Mouse (Mus musculus) embryonic facial prominence, embryonic 10.5 days (tissue): ENCODE measurements around the gene Esx1. TPM values are rescaled to one million over a fixed set of nuclear protein-coding genes. Genes with fewer than 3 reads are reported as not detected.

Experiments used
- DNase-seq: peaks from one replicate; pipeline ENCODE4 v3.0.0-alpha.2; 2017; ENCODE audit warnings: low spot score
- H3K27ac ChIP-seq: fragments of 300-500 bp; sonication (generic); replicated peaks from 2 replicates; pipeline ENCODE4 v1.5.1; 2016; ENCODE audit warnings: mild to moderate bottlenecking
- H3K27me3 ChIP-seq: fragments of 300-500 bp; sonication (generic); replicated peaks from 2 replicates; pipeline ENCODE4 v1.6.1; 2016; ENCODE audit warnings: low read depth, mild to moderate bottlenecking; ENCODE audit not compliant: poor library complexity, severe bottlenecking
- H3K36me3 ChIP-seq: fragments of 300-500 bp; sonication (generic); replicated peaks from 2 replicates; pipeline ENCODE4 v1.6.1; 2016; ENCODE audit warnings: mild to moderate bottlenecking, moderate library complexity
- H3K4me1 ChIP-seq: fragments of 300-500 bp; sonication (generic); 2 replicates; pipeline ENCODE4 v1.6.1; 2016
- H3K4me3 ChIP-seq: fragments of 300-500 bp; sonication (generic); 2 replicates; pipeline ENCODE4 v1.5.1; 2016; ENCODE audit warnings: mild to moderate bottlenecking, moderate library complexity
- H3K9me3 ChIP-seq: fragments of 300-500 bp; sonication (generic); 2 replicates; pipeline ENCODE4 v1.6.1; 2016; ENCODE audit warnings: mild to moderate bottlenecking
- WGBS: fragments of 180-500 bp; shearing (Covaris S2); methylation state at CpG from one replicate; pipeline ENCODE4 v1.1.7; 2016; 5-methylcytosine and 5-hydroxymethylcytosine counted together
- polyA plus RNA-seq: library from polyadenylated mRNA; unstranded; fragments of >200 nt; fragmentation: Nextera tagmentation; extraction: Ambion mirVana; gene quantifications from 2 replicates; pipeline ENCODE4 v1.2.1, GENCODE M21; 2016

Esx1 gene
- polyA plus RNA-seq, result not detected in 2 replicates

DNA sequence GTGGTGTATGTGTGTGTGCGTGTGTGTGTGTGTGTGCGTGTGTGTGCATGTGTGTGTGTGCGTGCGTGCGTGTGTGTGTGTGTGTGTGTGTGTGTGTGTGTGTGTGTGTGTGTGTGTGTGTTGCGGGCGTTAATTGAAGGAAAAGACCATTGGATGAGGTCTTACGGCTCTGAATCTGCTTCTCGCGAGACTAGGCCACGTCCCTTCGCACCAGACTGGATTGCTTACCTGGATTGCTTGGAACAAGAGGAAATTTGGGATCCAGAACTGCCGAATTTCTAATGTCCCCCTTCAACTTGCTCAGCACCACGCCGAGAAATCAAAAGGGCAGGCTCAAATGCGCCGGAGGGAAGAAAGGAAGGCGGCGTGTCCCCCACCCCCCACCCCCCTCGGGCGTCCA is at the start of gene Esx1:
TSS of gene Esx1 (minus strand) at position 366 of the 400 bp plus-strand sequence.
- 24% methylated on average over 16 of the region's 21 CpGs for WGBS
- Histone ChIP-seq H3K4me3 (peak within 1 kb of the TSS; percentile 31; the same call in 1 of the 2 replicates), H3K9me3 (peaks cover 3% of the 10 kb centered on the region; the same call in 1 of the 2 replicates)

DNA sequence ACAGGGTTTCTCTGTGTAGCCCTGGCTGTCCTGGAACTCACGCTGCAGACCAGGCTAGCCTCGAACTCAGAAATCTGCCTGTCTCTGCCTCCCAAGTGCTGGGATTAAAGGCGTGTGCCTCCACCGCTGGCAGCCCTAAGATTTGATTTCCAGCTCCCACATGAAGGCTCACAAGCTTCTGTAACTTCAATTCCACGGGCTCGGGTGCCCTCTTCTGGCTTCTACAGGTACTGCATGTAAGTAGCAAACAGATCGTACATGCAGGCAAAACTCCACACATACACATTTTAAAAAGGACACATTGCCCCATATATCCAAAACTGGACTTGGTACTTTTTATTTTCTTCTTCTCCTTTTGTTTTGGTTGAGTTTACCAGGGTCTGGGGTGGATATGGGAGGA is 48.1 kb upstream of the Esx1 start:
- Histone ChIP-seq H3K4me3 (no peak overlapping the region), H3K27ac (no peak overlapping the region), H3K4me1 (no peaks in the 10 kb centered on the region), H3K36me3 (no peaks in the 10 kb centered on the region), H3K27me3 (0 out of 2 replicates have a peak, but pooled peaks cover 3% of the 10 kb centered on the region), H3K9me3 (no peaks in the 10 kb centered on the region)
- 47% methylated on average over 7 of the region's 7 CpGs for WGBS
- peak; percentile 18 for DNase-seq

More for the DNA sequence above, at the start of gene Esx1:
- no peaks in the 10 kb centered on the region for H3K36me3 ChIP-seq
- no peaks in the 10 kb centered on the region for H3K4me1 ChIP-seq
- peaks cover 94% of the 10 kb centered on the region for H3K27me3 ChIP-seq
- H3K27ac ChIP-seq, result no peak within 1 kb of the TSS
- peak; percentile 39 for DNase-seq

DNA sequence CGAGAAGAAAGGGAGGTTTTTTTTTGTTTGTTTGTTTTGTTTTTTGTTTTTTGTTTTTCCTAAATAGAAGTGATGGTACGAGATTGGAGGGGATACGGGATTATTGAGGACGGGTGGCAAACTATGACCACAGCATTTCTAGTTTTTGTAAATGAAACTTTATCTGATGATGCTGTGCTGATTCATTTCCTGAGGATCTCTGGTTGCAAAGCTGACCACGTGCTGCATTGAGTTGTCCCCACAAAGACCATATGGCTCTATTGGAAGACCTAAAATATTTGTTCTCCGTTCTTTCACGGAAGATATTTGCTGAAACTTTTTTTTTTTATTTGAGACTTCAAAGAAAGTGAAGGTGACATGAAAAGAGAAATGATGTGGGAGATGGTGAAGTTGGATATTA is 45.8 kb upstream of the Esx1 start:
- H3K4me1 ChIP-seq, result no peaks in the 10 kb centered on the region
- no peak for DNase-seq
- no peaks in the 10 kb centered on the region for H3K9me3 ChIP-seq
- 77% methylated on average over 7 of the region's 7 CpGs for WGBS
- H3K27me3 ChIP-seq, result peaks cover 13% of the 10 kb centered on the region; the same call in 1 of the 2 replicates
- H3K36me3 ChIP-seq, result no peaks in the 10 kb centered on the region
- H3K4me3 ChIP-seq, result no peak overlapping the region
- no peak overlapping the region for H3K27ac ChIP-seq

DNA sequence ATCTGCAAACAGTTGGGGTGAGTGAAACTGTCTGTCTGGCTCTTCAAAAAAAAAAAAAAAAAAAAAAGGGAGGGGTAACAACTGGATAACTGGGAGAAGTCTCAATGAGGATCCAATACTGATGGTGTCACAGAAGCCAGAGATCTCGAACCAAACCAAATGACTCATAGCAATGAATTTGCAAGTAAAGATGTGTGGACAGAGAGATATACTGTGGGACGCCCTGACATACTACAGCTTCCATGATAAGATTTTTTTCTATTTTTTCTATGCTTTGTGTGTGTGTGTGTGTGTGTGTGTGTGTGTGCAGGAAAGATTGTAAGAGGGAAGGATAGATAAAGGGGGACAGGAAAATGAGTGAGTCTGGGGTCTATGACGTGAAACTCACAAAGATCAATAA is 43.7 kb upstream of the Esx1 start:
- Histone ChIP-seq H3K4me3 (no peak overlapping the region), H3K27me3 (peaks cover 24% of the 10 kb centered on the region; the same call in 1 of the 2 replicates), H3K36me3 (no peaks in the 10 kb centered on the region), H3K27ac (no peak overlapping the region), H3K9me3 (no peaks in the 10 kb centered on the region), H3K4me1 (no peaks in the 10 kb centered on the region)
- no peak for DNase-seq
- WGBS, result 81% methylated on average over 3 of the region's 3 CpGs

DNA sequence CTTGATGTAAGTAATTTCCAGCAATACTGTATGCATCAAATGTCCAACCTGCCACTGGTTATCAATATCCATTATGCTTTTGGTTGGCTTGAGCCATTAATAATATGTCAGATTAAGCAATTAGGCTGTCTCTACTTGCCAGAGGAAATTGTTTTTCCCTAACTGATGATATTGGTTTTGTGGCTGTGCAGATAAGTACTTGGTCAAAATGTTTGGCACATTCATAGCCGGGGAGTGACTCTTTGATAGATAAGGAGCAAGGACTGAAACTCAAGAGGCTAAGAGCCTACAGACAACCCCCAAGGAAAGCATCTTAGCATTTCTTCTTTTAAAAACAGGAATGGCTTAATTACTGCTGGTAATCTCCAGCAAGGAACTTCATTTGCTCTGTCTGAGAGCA is 40.8 kb upstream of the Esx1 start:
- H3K36me3 ChIP-seq, result no peaks in the 10 kb centered on the region
- no peak overlapping the region for H3K4me3 ChIP-seq
- H3K9me3 ChIP-seq, result no peaks in the 10 kb centered on the region
- DNase-seq, result no peak
- WGBS, result 80% methylated on average over 1 of the region's 1 CpGs
- no peak overlapping the region for H3K27ac ChIP-seq
- H3K27me3 ChIP-seq, result peaks cover 34% of the 10 kb centered on the region; the same call in 1 of the 2 replicates
- no peaks in the 10 kb centered on the region for H3K4me1 ChIP-seq

DNA sequence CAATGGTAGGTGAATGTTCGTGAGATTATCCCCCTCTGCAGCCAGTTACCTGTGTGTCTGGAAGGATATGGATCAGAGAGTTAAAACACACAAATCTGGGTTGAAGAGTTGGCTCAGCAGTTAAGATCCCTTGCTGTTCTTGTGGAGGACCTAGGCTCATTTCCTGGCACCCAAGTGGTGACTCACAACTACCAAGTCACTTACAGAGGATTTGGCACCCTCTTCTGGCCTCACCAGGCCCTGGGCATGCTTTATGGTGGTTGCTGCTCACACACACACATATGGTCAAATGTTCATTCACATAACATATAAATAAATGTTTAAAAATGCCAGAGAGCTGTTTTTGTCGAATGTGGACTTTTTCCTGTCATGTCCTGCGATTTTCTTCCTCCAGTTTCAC is 39.1 kb upstream of the Esx1 start:
- H3K4me3 ChIP-seq, result no peak overlapping the region
- no peak for DNase-seq
- no peaks in the 10 kb centered on the region for H3K36me3 ChIP-seq
- H3K27ac ChIP-seq, result no peak overlapping the region
- WGBS, result 74% methylated on average over 3 of the region's 3 CpGs
- peaks cover 34% of the 10 kb centered on the region; the same call in 1 of the 2 replicates for H3K27me3 ChIP-seq
- H3K9me3 ChIP-seq, result no peaks in the 10 kb centered on the region
- H3K4me1 ChIP-seq, result no peaks in the 10 kb centered on the region

DNA sequence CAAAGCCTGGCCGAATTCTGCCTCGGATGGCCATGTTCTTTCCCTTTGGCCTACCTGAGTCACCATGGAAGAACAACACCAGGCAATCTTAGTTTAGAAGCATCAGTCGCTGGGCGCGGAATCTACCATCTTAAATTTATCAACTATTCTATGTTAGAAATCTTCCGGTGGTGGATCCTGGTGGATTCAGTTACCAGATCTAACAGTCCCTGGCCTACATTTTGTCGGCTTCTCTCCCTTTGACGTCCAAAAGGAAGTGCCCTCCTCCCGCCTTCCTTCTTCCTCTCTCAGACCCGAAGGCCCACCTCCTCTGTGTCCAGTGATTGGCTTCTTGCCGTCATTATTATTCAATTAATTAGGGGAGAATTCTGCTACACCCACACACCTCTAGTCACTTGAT is 27.2 kb upstream of the Esx1 start:
- Histone ChIP-seq H3K27me3 (no peaks in the 10 kb centered on the region), H3K36me3 (no peaks in the 10 kb centered on the region), H3K4me3 (no peak overlapping the region), H3K27ac (no peak overlapping the region), H3K9me3 (no peaks in the 10 kb centered on the region), H3K4me1 (no peaks in the 10 kb centered on the region)
- 88% methylated on average over 11 of the region's 11 CpGs for WGBS
- no peak for DNase-seq

DNA sequence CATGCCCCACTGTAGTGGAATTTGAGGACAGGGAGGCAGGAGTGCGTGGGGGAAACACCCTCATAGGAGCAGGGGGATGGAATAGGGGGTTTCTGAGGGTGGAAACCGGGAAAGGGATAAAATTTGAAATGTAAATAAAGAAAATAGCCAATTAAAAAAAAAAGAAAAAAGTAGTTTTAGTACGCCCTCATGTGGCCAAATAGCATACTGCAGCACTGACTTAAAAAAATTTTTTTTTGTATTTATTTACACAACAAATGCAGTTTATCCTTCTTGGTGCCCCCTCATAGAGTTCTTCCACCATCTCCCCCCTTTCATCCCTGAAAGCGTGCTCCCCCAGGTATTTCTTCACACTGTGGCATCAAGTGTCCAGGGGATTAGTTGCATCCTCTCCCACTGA is 22.8 kb upstream of the Esx1 start:
- Histone ChIP-seq H3K4me1 (no peaks in the 10 kb centered on the region), H3K4me3 (no peak overlapping the region), H3K36me3 (no peaks in the 10 kb centered on the region), H3K9me3 (no peaks in the 10 kb centered on the region), H3K27ac (no peak overlapping the region), H3K27me3 (no peaks in the 10 kb centered on the region)
- WGBS, result 29% methylated on average over 4 of the region's 4 CpGs
- no peak for DNase-seq

DNA sequence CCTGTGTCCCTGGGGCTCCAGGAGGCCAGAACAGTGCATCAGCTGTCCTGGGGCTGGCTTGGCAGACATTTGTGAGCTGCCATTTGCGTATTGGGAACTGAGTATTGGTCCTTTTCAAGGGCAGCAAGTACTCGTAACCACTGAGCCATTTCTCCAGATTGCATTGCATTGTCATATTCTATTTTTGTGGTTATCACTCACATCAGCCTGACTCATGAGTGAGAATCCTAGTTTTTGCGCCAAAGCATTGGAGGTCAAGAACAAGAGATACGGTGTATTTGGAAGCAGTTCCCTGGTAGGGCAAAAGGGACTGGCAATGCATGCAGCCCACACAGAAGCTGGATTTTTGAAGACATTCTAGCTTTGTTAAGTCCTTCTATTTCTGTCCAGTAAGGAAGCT is 21.8 kb upstream of the Esx1 start:
- DNase-seq, result no peak
- Histone ChIP-seq H3K4me3 (no peak overlapping the region), H3K27me3 (no peaks in the 10 kb centered on the region), H3K4me1 (no peaks in the 10 kb centered on the region), H3K9me3 (no peaks in the 10 kb centered on the region), H3K36me3 (no peaks in the 10 kb centered on the region), H3K27ac (no peak overlapping the region)
- WGBS, result 86% methylated on average over 4 of the region's 4 CpGs

DNA sequence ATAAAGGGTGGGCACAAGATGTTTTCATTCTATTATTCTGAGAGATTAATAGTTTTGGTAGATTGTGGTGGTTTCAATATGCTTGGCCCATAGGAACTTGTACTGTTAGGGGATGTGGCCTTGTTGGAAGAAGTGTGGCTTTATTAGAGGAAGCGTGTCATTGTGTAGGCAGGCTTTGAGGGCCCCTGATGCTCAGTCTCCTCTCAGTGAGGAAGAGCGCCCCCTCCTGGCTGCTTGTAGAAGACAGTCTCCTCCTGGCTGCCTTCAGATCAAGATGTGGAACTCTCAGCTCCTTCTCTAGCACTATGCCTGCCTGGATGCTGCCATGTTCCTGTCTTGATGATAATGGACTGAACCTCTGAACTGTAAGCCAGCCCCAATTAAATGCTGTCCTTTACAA is 20.7 kb upstream of the Esx1 start:
- Histone ChIP-seq H3K4me3 (no peak overlapping the region), H3K36me3 (no peaks in the 10 kb centered on the region), H3K27ac (no peak overlapping the region), H3K4me1 (no peaks in the 10 kb centered on the region), H3K27me3 (no peaks in the 10 kb centered on the region), H3K9me3 (no peaks in the 10 kb centered on the region)
- DNase-seq, result peak; percentile 29
- WGBS, result 30% methylated on average over 2 of the region's 2 CpGs

DNA sequence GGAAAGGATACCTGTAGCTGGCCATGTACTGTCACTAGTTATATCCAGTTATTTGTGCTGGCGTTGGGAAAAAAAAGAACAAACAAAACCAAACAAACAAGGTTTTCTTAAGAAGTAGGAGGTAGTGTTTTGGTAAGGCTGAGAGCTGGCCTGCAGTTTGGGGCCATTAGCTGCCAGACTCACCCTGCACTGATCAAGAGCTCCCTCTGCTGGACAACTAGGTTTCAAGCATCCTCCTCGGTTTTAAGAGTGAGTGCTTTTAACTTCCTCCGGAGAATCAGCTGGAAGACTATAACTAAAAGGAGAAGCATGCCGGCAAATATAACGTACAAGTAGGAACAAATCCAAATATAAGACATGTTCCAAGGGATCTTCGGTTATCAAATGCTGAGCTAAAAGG is 19.8 kb upstream of the Esx1 start:
- Histone ChIP-seq H3K36me3 (no peaks in the 10 kb centered on the region), H3K4me1 (no peaks in the 10 kb centered on the region), H3K4me3 (no peak overlapping the region), H3K27ac (no peak overlapping the region), H3K9me3 (no peaks in the 10 kb centered on the region), H3K27me3 (no peaks in the 10 kb centered on the region)
- 14% methylated on average over 6 of the region's 6 CpGs for WGBS
- DNase-seq, result peak; percentile 55

DNA sequence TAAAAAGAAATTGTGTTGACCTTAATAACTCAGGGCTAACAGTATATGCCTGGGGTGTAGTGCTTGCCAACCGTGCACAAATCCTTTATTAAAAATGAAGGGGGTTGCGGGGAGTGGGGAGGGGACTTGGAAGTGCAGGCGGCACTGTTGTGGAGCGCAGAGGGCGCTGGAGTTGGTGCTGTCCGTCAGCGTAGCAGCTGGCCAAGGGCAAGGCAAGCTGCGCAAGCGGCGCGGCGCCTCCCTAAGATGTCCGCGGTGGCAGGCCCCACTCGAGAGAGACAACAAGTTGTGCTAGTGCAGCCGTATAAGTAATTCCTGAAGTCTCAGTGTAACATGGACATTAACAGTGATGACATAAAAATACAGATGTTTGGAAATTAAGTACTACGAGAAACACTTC is 5.7 kb upstream of the Esx1 start:
- no peaks in the 10 kb centered on the region for H3K36me3 ChIP-seq
- no peak overlapping the region for H3K27ac ChIP-seq
- peak; percentile 40 for DNase-seq
- no peak overlapping the region for H3K4me3 ChIP-seq
- H3K9me3 ChIP-seq, result no peaks in the 10 kb centered on the region
- no peaks in the 10 kb centered on the region for H3K4me1 ChIP-seq
- WGBS, result 19% methylated on average over 17 of the region's 17 CpGs
- peaks cover 80% of the 10 kb centered on the region for H3K27me3 ChIP-seq

DNA sequence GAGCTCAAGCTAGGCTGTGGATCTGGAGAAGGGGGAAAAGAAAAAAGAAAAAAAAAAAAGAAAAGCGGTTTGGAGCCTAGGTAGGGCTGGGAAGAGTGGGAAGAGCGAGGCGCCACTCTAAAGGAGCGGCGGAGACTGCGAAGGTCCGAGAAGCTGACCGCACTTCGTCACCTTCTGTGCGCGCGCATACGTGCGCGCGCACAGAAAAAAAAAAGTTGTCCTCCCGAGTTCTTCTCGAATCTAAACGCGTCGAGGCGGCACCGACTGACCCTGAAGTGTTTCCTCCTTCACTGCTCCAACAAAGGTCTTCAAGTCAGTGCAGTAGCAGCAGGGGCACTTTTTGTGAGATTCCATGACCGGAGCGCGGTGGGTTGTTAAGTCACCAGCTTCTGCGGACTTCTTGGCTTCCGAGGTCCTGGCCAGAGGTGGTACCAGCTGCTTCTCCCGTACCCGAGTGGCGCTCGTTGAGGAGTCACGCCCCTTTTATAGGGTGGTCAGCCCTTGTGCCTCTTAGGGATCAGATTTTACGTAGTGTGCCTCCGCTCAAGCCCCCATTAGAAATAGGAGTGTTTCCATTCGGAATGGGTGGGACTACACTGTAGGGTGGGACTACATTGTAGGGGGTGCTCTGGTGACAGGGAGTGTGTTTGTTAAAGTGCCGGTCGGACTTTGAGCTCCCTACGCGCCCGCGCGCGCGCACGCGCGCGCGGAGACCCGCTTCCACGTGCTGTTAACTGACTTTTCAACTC is 2.0 kb downstream of the Esx1 start:
- H3K4me1 ChIP-seq, result no peaks in the 10 kb centered on the region
- peaks cover 96% of the 10 kb centered on the region for H3K27me3 ChIP-seq
- 23% methylated on average over 52 of the region's 52 CpGs for WGBS
- DNase-seq, result peak; percentile 38
- peaks cover 3% of the 10 kb centered on the region; the same call in 1 of the 2 replicates for H3K9me3 ChIP-seq
- peak overlapping the region; percentile 31 for H3K4me3 ChIP-seq
- no peak overlapping the region for H3K27ac ChIP-seq
- H3K36me3 ChIP-seq, result no peaks in the 10 kb centered on the region
